Mouse (Mus musculus): ENCODE results near the gene Fam240a.
A peak's percentile ranks its signal among the peaks of the same experiment; 100 is the strongest.

Fam240a gene

GRCm38 (mm10) chr9:110893429-110893828, 23.2 kb downstream of the Fam240a start:
- no peak for DNase-seq (ENCODE audit: low read depth)

- DNase-seq (ENCODE audit: low read depth) = no peak
Measured at GRCm38 (mm10) chr9:110892552-110892951, 24.1 kb downstream of the Fam240a start.

- DNase-seq (ENCODE audit: low read depth) = peak; percentile 66
Measured at GRCm38 (mm10) chr9:110891077-110891828, 25.4 kb downstream of the Fam240a start.

GRCm38 (mm10) chr9:110890026-110890783, 26.5 kb downstream of the Fam240a start:
- DNase-seq (ENCODE audit: low read depth) = peak; percentile 57

GRCm38 (mm10) chr9:110888935-110889334, 27.7 kb downstream of the Fam240a start:
- DNase-seq (ENCODE audit: low read depth) = no peak

- DNase-seq (ENCODE audit: low read depth) = peak; percentile 74
Measured at GRCm38 (mm10) chr9:110887388-110888303, 29.0 kb downstream of the Fam240a start.

- DNase-seq (ENCODE audit: low read depth) = peak; percentile 46
Measured at GRCm38 (mm10) chr9:110881953-110882352, 34.7 kb downstream of the Fam240a start.

GRCm38 (mm10) chr9:110880772-110881171, 35.9 kb downstream of the Fam240a start:
- DNase-seq (ENCODE audit: low read depth) = peak; percentile 30

GRCm38 (mm10) chr9:110879998-110880561, 36.6 kb downstream of the Fam240a start, which contains the start of gene Tmie:
Gene Tmie, minus strand, starts transcription at chr9:110880113.
- DNase-seq (ENCODE audit: low read depth) = peak; percentile 89

GRCm38 (mm10) chr9:110879191-110879920, 37.3 kb downstream of the Fam240a start, which contains the start of gene Als2cl:
Gene Als2cl, plus strand, starts transcription at chr9:110879870.
- peak; percentile 60 for DNase-seq (ENCODE audit: low read depth)

GRCm38 (mm10) chr9:110877888-110878287, 38.8 kb downstream of the Fam240a start:
- DNase-seq (ENCODE audit: low read depth) = no peak

- DNase-seq (ENCODE audit: low read depth) = peak; percentile 35
Measured at GRCm38 (mm10) chr9:110877353-110877752, 39.3 kb downstream of the Fam240a start.

- DNase-seq (ENCODE audit: low read depth) = peak; percentile 21
Measured at GRCm38 (mm10) chr9:110875288-110875695, 41.4 kb downstream of the Fam240a start.

GRCm38 (mm10) chr9:110874660-110875191, 41.9 kb downstream of the Fam240a start:
- no peak for DNase-seq (ENCODE audit: low read depth)

- peak; percentile 35 for DNase-seq (ENCODE audit: low read depth)
Measured at GRCm38 (mm10) chr9:110873681-110874659, 42.7 kb downstream of the Fam240a start.

GRCm38 (mm10) chr9:110871030-110871429, 45.6 kb downstream of the Fam240a start:
- peak; percentile 87 for DNase-seq (ENCODE audit: low read depth)

Data from naive thymus-derived CD4-positive, alpha-beta T cell, adult 2 months (primary cell).